Mouse (Mus musculus) forebrain, embryonic 16.5 days (tissue): ENCODE measurements around the gene Prdm10. TPM values are rescaled to one million over a fixed set of nuclear protein-coding genes. Genes with fewer than 3 reads are reported as not detected.

Experiments
- ATAC-seq: fragments of 200-750 bp; cut with Nextera tagmentation; 2 replicates; pipeline ENCODE4 v1.8.0; 2017; ENCODE audit warnings: mild to moderate bottlenecking, moderate library complexity
- H3K27ac ChIP-seq: fragments of 300-500 bp; sonication (generic); 2 replicates; pipeline ENCODE4 v1.5.1; 2014; ENCODE audit warnings: low read length, control low read depth
- H3K27me3 ChIP-seq: fragments of 300-500 bp; sonication (generic); replicated peaks from 2 replicates; pipeline ENCODE4 v1.6.1; 2014; ENCODE audit warnings: low read length; ENCODE audit not compliant: control insufficient read depth, insufficient read depth
- H3K36me3 ChIP-seq: fragments of 300-500 bp; sonication (generic); 2 replicates; pipeline ENCODE4 v1.6.1; 2014; ENCODE audit not compliant: control insufficient read depth, insufficient read depth
- H3K4me1 ChIP-seq: fragments of 300-500 bp; sonication (generic); replicated peaks from 2 replicates; pipeline ENCODE4 v1.6.1; 2014; ENCODE audit warnings: low read length; ENCODE audit not compliant: control insufficient read depth, insufficient read depth
- H3K4me2 ChIP-seq: fragments of 300-500 bp; sonication (generic); 2 replicates; pipeline ENCODE4 v1.6.1; 2014; ENCODE audit warnings: mild to moderate bottlenecking, low read length, control low read depth
- H3K4me3 ChIP-seq: fragments of 300-500 bp; sonication (generic); replicated peaks from 2 replicates; pipeline ENCODE4 v1.5.1; 2014; ENCODE audit warnings: mild to moderate bottlenecking, low read length, control low read depth
- H3K9ac ChIP-seq: fragments of 300-500 bp; sonication (generic); replicated peaks from 2 replicates; pipeline ENCODE4 v1.6.1; 2014; ENCODE audit warnings: low read depth, low read length, control low read depth
- H3K9me3 ChIP-seq: fragments of 300-500 bp; sonication (generic); 2 replicates; pipeline ENCODE4 v1.6.1; 2016; ENCODE audit warnings: low read length; ENCODE audit not compliant: control insufficient read depth
- WGBS: fragments of 180-500 bp; shearing (Covaris S2); extraction: QIAGEN DNeasy Blood & Tissue Kit; methylation state at CpG from one replicate; pipeline ENCODE4 v1.1.7; 2014; 5-methylcytosine and 5-hydroxymethylcytosine counted together
- polyA plus RNA-seq: library from polyadenylated mRNA; unstranded; fragments of >200 nt; fragmentation: Nextera tagmentation; extraction: Ambion mirVana; gene quantifications from 2 replicates; pipeline ENCODE4 v1.2.1, GENCODE M21; 2015

Gene Prdm10
- polyA plus RNA-seq, 1 experiment from 2014 or later = 12.1 TPM

GRCm38 (mm10) chr9:31309041-31309440 is 28.7 kb downstream of the Prdm10 start:
- H3K27ac ChIP-seq = no peak overlapping the region
- H3K4me2 ChIP-seq = no peak overlapping the region
- no peaks in the 10 kb centered on the region for H3K27me3 ChIP-seq
- peaks cover 2% of the 10 kb centered on the region; the same call in 1 of the 2 replicates for H3K9me3 ChIP-seq
- H3K9ac ChIP-seq = no peak overlapping the region
- WGBS = 82% methylated on average over 5 of the region's 5 CpGs
- H3K4me3 ChIP-seq = no peak overlapping the region
- no peaks in the 10 kb centered on the region for H3K36me3 ChIP-seq
- H3K4me1 ChIP-seq = peaks cover 3% of the 10 kb centered on the region; the same call in 1 of the 2 replicates
- no peak for ATAC-seq

- Histone ChIP-seq H3K9me3 (peaks cover 2% of the 10 kb centered on the region; the same call in 1 of the 2 replicates), H3K27ac (no peak overlapping the region), H3K4me3 (no peak overlapping the region), H3K27me3 (no peaks in the 10 kb centered on the region), H3K4me1 (peaks cover 1% of the 10 kb centered on the region; the same call in 1 of the 2 replicates), H3K36me3 (no peaks in the 10 kb centered on the region), H3K4me2 (no peak overlapping the region), H3K9ac (no peak overlapping the region)
- 77% methylated on average over 4 of the region's 4 CpGs for WGBS
- no peak for ATAC-seq
These were observed 30.3 kb downstream of the Prdm10 start for GRCm38 (mm10) chr9:31310662-31311061.

DNA sequence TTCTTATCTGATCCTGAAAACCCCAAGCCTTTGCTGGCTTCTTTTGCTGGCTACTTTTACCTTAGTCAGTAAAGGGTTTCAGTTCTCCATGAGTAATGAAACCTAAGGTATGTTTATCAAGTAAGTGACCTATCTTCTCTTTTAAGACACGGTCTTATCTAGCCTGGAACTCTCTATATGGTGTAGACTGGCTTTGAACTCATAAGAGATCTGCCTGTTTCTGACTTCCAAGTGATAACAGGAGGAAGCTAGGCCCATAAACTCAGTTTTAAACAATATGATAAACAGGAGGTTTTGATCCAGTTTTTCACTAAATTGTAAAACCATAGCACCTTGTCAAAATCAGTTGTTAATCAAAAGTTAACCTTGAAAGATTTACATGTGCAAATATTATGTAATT is 33.5 kb downstream of the Prdm10 start:
- Histone ChIP-seq H3K27me3 (no peaks in the 10 kb centered on the region), H3K9me3 (peaks cover 2% of the 10 kb centered on the region; the same call in 1 of the 2 replicates), H3K4me2 (no peak overlapping the region), H3K4me1 (peaks cover 3% of the 10 kb centered on the region; the same call in 1 of the 2 replicates), H3K27ac (no peak overlapping the region), H3K9ac (no peak overlapping the region), H3K36me3 (no peaks in the 10 kb centered on the region), H3K4me3 (no peak overlapping the region)
- no peak for ATAC-seq
- 90% methylated on average over 1 of the region's 1 CpGs for WGBS

- Histone ChIP-seq H3K9ac (no peak overlapping the region), H3K9me3 (peaks cover 2% of the 10 kb centered on the region; the same call in 1 of the 2 replicates), H3K27me3 (no peaks in the 10 kb centered on the region), H3K4me3 (no peak overlapping the region), H3K4me1 (peaks cover 5% of the 10 kb centered on the region), H3K36me3 (no peaks in the 10 kb centered on the region), H3K27ac (no peak overlapping the region), H3K4me2 (no peak overlapping the region)
- ATAC-seq = no peak
- WGBS = 44% methylated on average over 8 of the region's 8 CpGs
These were observed 35.6 kb downstream of the Prdm10 start for GRCm38 (mm10) chr9:31315983-31316382.

DNA sequence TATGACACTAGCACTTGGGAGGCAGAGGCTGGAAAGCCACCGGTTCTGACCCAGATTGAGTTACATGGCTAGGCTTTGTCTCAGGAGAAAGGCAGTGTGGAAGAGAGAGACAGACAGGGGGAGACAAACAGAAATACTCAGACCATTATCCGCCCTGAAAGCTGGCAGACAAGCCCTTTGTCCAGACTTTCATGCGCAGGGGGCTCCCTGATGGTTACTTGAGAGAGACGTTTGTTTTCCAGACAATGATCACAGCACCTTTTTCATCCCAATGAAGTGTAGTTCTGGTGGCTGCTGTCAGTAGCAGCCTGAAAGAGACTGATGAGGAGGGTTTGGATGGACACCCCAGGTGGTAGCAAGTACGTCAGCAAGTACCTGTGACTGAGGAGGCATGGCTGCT is 38.6 kb downstream of the Prdm10 start:
- ATAC-seq = no peak
- H3K27ac ChIP-seq = no peak overlapping the region
- no peaks in the 10 kb centered on the region for H3K27me3 ChIP-seq

GRCm38 (mm10) chr9:31320734-31321133 is 40.4 kb downstream of the Prdm10 start:
- Histone ChIP-seq H3K4me1 (peaks cover 10% of the 10 kb centered on the region), H3K27me3 (no peaks in the 10 kb centered on the region), H3K9me3 (no peaks in the 10 kb centered on the region), H3K4me3 (no peak overlapping the region), H3K9ac (no peak overlapping the region), H3K27ac (no peak overlapping the region), H3K4me2 (no peak overlapping the region), H3K36me3 (no peaks in the 10 kb centered on the region)
- 46% methylated on average over 1 of the region's 1 CpGs for WGBS
- ATAC-seq = no peak

More for the DNA sequence above, 38.6 kb downstream of the Prdm10 start:
- Histone ChIP-seq H3K36me3 (no peaks in the 10 kb centered on the region), H3K9me3 (no peaks in the 10 kb centered on the region), H3K4me3 (no peak overlapping the region), H3K4me1 (peaks cover 10% of the 10 kb centered on the region), H3K4me2 (no peak overlapping the region), H3K9ac (no peak overlapping the region)
- 33% methylated on average over 5 of the region's 5 CpGs for WGBS

DNA sequence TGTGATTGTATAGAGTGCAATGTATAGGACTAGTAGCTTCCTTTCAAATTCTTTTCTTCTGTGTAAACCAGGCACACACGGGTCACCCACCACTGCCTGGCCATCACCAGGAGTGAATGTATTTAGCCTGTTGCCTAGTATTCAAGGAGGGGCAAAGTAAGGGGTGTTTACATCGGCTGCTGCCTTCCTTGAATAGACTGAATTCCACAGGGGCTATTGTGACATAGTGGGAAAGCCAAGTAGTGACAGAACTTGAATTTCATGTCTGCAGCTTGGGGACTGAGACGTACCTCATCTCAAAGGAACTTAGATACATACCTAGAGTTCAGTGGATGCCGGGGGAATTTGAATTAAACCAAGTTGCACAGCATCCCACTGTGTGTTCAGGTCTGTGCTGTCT is 41.2 kb downstream of the Prdm10 start:
- ATAC-seq = no peak
- Histone ChIP-seq H3K27ac (no peak overlapping the region), H3K9me3 (no peaks in the 10 kb centered on the region), H3K9ac (no peak overlapping the region), H3K4me1 (peaks cover 8% of the 10 kb centered on the region), H3K4me3 (no peak overlapping the region), H3K36me3 (no peaks in the 10 kb centered on the region), H3K27me3 (no peaks in the 10 kb centered on the region), H3K4me2 (no peak overlapping the region)
- WGBS = 25% methylated on average over 4 of the region's 4 CpGs

GRCm38 (mm10) chr9:31322090-31322489 is 41.8 kb downstream of the Prdm10 start:
- H3K9me3 ChIP-seq = no peaks in the 10 kb centered on the region
- H3K27ac ChIP-seq = no peak overlapping the region
- no peaks in the 10 kb centered on the region for H3K27me3 ChIP-seq
- WGBS = 75% methylated on average over 5 of the region's 5 CpGs
- H3K4me2 ChIP-seq = no peak overlapping the region
- H3K9ac ChIP-seq = no peak overlapping the region
- no peaks in the 10 kb centered on the region for H3K36me3 ChIP-seq
- H3K4me1 ChIP-seq = peaks cover 8% of the 10 kb centered on the region
- H3K4me3 ChIP-seq = no peak overlapping the region
- ATAC-seq = no peak

- Histone ChIP-seq H3K4me2 (no peak overlapping the region), H3K27me3 (no peaks in the 10 kb centered on the region), H3K36me3 (peaks cover 2% of the 10 kb centered on the region; the same call in 1 of the 2 replicates), H3K9ac (no peak overlapping the region), H3K9me3 (no peaks in the 10 kb centered on the region), H3K4me3 (no peak overlapping the region), H3K27ac (no peak overlapping the region), H3K4me1 (no peaks in the 10 kb centered on the region)
- WGBS = 88% methylated on average over 3 of the region's 3 CpGs
- no peak for ATAC-seq
These were observed 50.5 kb downstream of the Prdm10 start for GRCm38 (mm10) chr9:31330816-31331215.

DNA sequence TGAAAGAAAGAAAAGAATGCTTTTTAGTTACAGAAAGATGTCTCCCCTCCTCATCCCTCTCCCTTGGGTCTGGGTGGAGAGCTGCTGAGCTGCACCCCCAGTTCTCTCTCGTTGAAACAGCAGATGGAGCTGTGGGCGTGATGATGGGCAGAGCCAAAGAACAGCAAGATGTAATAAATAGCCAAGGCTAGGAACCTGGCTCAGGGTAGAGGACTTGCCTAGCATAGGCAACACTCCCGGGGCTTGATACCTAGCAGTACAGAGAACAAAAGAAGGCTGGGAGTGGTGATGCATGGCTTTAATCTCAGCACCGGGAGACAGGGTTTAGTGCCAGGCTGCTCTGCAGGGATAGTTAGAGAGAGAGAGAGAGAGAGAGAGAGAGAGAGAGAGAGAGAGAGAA is 50.9 kb downstream of the Prdm10 start:
- no peak for ATAC-seq
- WGBS = 44% methylated on average over 4 of the region's 4 CpGs
- Histone ChIP-seq H3K9ac (no peak overlapping the region), H3K36me3 (peaks cover 2% of the 10 kb centered on the region; the same call in 1 of the 2 replicates), H3K4me3 (no peak overlapping the region), H3K9me3 (no peaks in the 10 kb centered on the region), H3K27me3 (no peaks in the 10 kb centered on the region), H3K4me1 (no peaks in the 10 kb centered on the region), H3K27ac (no peak overlapping the region), H3K4me2 (no peak overlapping the region)
